Mouse (Mus musculus): Measurements from ENCODE around the gene Snai3.

The Snai3 gene

DNA sequence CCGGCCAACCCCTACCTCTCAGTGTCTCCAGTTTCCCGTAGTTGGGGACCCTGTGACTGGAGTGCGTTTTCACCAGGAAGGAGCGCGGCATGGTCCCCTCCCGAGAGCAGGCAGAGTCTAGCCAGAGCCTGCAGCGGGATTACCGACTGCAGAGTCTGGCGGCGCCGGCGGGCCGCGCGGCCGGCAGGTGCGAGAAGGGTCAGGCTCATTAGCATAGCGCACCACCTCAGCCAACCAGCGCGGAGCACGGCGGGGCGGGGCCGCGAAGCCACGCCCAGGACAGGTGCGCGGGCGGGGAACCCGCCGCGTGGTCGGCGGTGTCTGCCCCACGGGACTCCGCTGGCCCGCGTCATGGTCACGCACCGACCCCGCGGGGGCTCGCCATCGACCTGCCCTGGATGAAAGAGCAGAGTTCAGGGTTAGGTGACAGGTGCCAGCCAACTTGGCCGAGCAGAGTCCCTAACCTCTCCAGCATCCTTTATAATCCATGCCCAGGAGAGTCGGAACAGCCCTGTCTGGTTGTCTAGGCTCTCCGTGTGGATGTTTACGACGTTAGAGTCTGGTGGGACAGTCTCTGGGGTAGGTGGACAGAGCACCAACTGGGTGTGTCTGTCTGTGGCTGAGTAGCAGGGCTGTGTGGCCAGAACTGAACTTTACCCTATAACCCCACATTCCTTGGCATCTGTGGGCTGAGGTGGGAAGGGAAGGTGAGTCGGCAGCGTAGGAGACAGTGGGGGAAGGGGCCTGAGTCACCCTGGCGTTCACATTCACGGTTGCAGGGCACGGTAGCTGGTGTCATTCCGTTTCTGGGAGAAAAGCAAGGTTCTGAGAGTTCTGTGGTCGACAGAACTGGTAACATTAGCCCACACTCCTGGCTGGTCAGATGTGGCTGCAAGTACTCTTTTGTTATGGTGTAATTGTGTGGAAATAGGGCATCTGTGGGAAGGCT, at the start of gene Snai3:
Gene Snai3 (minus strand): TSS at position 210 of the 949 bp plus-strand sequence.
- peak; percentile 87 for DNase-seq

DNA sequence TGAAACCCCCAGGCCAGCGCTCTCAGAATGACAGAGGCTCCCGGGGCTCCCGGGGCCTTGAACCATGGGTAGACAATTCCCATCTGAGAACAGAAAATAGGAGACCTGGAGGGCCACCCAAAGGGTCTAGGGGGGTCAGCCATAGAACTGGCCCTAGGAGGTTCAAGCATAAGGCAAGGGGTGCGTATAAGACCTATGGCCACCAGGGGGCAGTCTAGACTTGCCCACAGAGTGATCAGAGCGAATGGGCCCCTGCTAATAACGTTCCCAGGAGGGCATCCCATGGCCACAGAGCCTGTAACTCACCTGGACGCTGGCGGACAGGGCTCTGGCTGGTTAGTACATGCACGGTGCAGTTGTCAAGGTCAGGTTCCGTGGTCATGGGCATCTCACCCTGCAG, 40.3 kb upstream of the Snai3 start:
- DNase-seq = peak; percentile 87

DNA sequence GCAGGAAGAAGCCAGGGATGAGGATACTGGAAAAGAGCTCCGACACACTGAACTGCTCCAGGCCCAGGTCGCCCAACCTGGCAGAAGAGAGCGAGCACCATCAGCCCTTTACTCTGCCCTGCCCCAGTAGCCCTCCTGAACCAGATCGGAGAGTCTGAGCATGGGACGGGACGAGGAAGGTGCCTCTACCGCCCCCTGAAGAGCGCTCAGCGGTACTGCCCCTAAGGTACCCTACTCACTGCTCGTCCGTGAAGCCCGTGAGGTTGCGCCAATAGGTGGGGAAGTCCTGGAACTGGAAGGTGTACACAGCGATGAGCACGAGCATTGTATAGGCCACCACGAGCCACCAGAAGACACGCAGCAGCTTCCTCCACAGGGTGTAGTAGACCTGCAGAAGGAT, 37.4 kb upstream of the Snai3 start:
- no peak for DNase-seq

DNA sequence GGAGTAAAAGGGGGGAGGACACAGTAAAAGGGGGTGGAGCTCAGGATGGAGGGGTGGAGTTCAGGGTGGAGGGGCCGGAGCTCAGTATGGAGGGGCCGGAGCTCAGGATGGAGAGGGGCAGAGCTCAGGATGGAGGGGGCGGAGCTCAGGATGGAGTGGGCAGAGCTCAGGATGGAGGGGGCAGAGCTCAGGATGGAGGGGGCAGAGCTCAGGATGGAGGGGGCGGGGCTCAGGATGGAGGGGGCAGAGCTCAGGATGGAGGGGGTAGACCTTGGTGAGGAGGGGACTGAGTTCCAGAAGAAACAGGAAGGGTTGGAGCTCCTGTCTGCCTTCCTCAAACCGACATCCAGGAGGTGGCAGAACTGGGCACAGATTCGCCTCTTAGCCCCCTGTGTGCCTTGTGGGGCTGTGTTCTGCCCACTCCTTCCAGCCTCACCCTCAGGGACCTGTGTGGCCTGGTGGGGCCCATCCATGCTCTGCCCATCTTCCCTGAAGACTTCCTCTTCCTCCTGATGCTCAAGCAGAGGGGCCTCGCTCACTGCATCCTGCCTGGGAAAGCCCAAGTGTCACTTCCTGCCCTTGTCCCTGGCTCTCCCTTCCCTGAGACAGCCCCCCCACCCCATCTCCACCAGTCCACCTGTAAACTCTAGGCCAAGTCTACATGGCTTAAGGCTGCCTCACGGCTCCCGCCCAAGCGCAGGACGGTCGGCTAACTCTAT, 36.6 kb upstream of the Snai3 start:
- DNase-seq = peak; percentile 60

DNA sequence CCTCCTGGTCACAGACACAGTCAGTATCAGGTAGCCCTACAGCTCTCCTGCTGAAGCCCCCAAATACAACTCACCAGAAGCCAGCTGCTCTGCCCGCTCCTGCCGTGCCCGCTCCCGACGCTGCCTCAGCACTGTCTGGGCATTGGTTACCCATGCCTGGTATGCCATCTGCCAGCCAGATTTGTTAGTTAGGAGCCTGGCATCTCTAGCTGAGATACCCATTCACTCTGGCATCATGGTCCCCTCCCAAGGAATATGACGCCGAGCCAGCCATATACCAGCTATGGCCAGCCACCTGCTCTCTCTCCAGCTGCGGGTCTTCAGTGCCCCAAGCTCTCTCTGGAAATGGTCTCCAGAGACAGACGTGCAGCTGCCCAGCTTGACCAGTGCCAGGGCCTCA, 27.9 kb upstream of the Snai3 start:
- DNase-seq = no peak

DNA sequence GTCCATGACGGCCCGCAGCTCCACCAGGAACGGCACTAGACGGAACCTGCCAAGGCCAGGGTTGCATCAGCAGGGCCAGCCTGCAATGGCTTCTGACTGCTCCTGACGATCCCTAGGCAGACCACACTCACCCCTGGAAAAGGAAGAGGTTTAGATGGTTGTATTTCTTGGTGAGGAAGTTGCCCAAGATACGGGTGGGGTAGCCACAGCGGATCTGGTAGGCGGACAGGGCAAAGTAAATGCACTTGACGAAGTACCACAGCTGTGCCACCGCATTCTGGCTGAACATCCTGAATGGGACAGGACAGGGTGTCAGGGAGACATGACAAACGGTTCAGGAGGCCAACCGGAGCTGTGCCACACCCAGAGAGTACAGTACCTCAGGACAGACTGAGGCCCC, 24.3 kb upstream of the Snai3 start:
- DNase-seq = no peak

DNA sequence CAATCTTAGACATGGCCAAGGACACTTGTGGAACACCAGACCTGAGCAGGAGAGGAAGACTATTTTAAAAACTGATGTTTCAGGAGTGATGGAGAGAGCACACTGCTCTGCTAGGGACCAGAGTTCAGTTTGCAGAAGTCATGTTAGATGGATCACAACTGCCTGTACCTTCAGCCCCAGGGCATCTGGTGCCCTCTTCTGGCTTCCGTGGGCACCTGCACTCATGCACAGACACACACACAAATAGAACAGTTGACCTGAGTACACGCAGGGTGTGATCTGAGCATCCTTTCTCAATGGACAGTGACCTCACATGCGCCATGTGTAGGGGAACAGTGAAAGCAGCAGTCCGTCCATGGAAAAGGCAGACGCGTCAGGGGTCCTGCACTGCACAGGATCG, 23.3 kb upstream of the Snai3 start:
- DNase-seq = no peak

DNA sequence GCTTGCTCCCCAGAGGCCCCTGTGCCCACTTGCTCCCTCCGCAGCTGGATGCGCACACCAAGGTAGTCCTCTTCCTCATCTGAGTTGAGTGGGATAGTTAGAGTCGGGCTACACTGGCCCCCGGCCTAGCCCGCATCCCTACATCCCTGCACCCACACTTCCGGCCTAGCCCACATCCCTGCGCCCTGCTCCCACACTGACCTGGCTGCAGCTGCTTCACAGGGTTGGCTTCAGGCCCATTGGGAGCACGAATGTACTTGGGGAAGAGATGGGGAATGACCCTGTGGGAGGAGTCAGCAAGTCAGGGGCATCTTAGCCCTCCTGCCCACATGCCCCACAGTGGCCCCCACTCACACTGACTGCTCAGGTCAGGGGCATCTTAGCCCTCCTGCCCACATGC, 21.9 kb upstream of the Snai3 start:
- DNase-seq = no peak

DNA sequence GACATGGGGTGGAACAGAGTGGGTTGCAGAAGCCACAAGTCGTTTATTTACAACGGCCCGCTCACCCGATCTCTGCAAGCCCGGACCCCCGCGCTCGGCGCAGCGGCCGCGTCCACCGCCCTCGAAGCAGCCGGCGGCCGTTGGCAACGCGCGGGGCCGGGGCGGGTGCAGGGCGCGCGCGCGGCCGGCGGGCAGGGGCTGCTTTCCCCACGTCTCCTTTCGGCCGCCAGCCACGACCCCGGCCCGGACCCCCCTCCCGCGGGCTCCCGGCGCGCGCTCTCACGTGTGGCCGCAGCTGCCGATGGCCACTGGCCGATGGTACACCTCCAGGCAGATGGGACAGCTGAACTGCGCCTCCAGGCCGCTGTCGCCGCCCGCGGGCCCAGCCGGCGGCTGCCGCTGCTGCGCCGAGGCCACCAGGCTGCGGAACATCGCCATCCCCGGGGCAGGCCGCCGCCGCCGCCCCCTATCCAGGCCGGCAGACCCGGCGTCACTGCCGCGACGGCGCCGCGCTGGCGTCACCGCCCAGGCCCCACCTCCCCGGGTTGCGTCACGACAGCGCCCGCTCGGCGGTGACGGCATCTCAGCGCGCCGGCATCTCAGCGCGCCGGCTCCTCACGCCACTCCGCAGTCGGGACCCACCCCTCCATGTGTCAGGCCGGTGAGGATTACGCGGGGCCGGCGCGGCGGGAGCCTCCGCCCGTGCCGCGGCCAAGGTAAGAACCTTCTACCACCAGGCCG, 15.2 kb upstream of the Snai3 start, which contains the start of the genes Rnf166 and Ctu2:
Gene Rnf166 (minus strand): TSS at position 485 of the 741 bp plus-strand sequence.
Gene Ctu2 (plus strand): TSS at position 564 of the 741 bp plus-strand sequence.
- peak; percentile 96 for DNase-seq

DNA sequence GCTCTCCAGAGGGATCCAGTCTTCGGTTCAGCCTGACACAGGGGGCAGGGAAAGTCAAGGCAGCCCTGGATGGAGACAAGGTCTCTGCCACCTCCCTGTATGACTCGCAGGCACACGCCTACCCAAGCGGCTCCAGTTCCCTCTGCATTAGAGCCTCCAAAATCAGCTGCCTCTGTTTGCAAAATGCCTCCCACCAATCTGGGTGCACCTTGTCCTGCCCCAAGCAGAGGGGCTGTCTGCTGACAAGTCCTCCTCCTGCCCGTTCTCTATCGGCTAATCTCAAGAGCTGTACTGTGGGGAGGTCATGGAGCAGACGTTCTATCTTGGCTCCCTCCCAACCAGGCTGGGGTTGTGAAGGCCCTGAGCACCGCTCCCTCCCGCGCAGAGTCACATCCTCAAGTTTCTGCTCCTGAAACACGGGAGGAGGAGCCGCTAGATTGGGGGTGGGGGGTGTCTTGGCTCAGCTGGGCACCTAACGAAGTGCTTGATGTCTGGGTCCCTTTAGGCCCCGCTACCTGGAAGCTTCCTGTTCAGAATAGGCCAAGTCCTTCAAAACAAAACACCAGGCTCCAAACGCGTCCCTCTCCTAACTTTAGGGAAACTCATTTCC, 14.5 kb upstream of the Snai3 start:
- DNase-seq = peak; percentile 70

DNA sequence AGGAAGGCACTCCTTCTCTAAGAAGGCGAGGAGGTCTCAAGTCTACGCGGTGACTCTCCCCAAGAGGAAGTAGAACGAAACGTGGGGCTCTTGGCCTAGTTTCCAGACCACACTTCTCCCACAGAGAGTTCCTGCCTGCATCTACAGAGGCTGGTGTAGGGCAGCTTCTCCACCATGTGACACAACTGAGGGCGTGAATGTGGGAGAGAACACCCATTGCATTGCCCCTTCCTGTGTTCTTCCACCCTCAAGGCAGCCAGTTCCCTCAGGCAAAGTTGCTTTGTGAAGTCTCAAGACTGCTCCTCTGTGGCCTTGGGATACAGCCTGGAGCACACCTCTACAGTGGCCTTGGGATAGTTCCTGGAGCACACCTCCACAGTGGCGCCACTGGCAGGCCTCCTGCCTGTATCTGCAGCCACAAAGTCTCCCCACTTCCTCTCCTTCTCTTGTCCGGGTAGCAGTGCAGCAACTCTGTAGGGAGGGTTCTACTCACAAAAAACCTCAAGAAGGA, 13.4 kb upstream of the Snai3 start:
- no peak for DNase-seq

DNA sequence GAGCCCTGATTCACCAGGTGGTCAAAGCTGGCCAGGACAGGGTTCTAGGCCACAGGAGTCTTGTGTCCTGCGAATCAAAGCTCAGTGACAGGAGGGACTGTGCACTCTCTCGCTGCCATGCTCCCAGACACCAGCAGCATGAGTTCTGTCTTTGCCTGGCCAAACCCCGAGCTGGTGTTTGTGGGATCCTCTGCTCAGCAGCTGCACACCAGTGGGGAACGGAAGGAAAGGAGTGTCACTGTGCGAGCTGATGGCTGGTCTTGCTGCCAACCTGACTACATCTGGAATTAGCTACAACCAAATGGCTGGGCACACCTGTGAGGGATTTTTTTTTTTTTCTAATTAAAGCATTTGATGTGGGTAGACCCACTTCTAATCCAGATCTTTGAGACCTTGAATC, 10.2 kb upstream of the Snai3 start:
- DNase-seq = no peak

DNA sequence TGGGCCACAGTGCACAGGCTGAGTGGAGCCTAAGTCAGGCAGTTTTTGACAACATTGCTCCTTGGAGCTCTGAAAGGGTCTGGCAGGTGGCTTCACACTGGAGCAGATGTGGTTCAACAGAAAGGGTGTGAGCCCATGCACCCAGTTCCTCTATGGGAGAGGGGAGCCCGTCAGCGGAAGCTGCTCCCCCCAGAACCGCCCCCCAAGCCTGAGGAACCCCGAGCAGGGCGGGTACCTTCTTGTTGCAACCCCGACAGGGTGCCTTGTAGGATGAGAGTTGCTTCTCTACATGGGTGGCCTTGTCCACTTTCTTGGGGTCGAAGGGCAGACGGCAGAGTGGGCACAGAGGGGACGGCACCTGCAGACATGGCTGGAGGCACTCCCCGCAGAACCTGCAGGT, 9.4 kb upstream of the Snai3 start:
- no peak for DNase-seq

DNA sequence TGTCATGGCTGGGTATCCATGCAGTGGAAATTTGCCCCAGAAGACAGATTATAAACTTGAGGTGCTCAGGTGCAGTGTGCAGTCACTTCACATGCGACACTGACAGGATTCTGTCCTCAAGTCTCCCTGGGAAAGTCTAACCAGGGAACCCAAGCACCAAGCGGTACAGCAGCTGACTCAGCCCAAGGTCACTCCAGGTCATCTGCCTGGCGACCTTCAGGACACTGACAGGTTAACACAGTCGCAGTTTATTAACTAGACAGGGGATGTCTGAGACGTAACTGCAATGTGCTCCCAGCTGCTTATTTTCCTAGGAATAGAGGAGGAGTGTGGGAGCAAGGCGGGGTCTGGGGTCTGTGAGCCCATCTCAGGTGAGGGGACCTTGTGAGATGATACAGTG, 8.9 kb upstream of the Snai3 start:
- no peak for DNase-seq

DNA sequence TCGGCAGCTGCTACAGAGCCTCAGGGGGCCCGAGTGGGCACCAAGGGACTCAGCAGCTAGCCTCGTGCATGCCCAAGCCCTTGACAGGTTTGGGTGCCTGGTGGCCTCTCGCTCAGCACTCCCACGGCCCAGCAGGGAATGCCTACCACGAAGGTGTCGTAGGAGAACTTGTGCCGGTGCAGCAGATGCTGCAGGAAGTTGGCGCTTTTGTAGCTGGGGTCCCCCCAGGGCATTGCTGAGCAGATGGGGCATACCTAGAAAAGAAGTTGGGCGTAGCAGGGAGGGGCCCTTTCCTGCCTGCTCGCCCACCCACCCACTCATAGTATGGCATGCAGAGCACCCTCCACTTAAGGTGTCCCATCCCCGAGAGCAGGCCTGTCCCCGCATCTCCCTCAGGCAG, 7.3 kb upstream of the Snai3 start:
- DNase-seq = no peak

DNA sequence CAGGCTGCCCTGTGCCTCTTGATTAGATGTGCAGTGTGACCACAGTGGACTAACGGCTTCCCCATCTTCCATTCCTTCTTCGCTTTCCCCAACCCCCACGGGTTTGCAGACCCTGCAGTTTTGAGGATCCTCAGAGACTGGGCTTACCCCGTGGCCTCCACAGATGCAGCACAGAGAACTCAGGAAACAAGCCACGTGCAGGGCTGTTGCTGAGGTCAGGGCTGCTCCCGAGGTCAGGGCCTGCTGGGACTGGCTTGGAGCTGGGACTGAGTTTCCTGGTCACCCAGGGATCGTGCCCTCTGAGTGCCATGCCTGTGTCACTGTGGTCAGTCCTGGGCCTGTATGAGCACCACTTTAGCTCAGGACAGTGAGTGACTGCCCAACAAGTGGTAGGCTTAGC, 4.5 kb upstream of the Snai3 start:
- no peak for DNase-seq

DNA sequence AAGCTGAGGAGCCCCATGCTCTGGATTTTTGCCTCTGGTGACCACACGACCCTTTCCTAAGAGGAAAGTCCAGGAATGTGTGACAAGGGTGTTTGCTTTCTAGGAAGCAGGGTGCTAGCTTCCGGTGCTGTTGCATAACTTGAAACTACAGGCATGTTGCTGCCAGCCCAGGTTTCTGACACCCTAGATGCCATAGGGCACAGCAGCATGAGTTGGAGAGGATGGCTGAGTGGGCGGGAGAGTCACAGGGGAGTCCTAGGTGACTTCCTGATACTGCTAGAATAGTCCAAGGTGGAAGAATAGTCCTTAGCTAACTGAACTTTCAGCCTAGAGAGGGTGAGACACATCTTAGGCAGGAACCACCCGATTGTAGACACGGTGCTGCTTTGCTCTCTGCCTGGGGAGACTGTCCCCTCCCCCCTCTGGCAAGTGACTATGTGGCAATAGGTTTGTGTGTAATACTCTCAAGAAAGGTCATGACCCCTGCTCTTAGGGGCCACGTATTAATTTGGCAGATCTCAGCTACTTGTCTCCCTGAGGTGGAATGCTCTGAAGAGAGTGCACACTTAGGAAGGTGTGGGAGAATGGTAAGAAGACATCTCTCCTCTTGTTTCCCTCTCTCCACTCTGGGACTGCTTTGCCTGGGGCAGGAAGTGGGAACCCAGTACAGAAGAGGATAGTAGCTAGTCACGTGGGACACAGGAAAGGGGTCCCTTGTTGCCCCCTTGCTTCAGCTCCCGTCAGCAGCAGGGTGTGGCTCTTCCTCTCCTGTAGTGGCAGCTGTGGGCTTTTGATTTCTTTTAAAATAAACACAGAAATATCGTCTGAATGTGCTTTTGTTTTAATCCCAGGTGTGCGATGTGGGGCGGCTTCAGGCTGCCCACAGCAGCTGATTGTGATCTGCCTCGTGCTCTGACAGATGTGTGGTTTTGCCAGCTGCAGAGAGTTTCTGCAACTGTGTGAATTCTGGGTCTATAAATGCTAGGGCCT, 3.4 kb upstream of the Snai3 start:
- DNase-seq = no peak

DNA sequence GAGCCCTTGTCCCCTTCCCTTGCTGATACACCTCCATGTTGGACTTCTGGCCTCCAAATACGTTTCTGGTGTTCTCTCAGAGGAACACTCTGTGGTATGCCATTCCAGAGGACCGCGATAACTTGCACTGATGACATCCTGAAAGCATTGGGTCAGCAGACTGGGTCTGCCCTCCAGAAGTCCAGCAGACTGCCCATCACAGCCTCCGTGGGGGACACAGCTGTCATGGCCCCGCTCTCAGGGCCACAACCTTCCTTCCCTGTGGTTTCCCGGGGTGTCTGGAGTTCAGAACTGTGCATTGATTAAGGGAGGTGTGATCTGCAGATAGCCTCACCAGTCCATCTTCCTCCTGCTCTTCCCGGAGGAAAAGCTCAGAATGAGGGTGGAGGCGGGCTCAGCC, 2.0 kb upstream of the Snai3 start:
- DNase-seq = no peak

DNA sequence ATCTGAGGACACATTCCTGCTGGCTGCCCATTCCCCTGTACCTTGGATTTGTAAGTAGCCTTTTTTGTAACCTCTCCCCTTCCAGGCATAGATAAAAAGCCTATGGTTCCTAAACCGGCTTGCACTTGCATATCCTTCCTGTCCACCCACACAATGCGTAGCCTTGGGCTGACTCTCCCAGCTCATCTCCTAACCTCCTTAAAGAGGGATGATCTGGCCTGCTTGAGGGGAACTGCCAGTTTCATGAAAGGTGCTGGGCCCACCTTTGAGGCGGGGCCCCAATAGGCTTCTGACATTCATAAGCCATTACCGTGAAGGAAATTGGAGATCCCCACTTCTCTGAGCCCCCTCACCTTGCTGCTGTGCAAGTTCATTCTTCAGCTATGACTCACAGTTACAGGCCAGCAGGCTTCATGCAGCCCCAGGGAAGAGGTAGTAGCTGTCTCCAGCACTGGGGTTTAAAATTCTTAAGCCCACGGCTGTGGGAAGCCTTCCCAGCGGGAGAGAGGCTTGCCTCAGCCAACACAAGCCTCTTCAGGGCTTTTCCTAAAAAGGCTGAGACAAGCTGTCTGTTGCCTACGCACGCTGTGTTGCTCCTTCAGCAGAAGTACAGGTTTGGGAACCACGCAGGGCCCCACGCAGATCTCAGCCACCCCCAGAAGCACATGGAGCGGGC, 1.1 kb upstream of the Snai3 start:
- DNase-seq = no peak

DNA sequence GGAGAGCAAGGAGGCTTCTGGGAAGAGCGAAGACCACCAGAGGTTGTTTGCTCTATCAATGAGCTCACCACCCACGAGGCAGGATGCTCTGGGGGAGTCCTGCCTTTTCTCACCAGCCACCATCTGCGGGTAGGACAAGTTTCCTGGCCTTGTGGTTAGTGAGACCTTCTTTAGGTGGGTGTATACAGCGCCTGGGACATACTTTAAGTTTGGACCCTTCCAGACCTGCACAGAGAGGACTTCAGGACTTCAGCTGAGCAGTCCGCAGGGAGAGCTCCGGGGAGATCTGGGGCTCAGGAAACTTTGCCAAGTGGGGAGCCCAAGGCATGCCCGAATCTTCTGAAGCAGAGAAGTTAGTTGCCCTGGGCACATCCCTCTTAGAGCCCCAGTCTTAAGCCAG, 543 bp downstream of the Snai3 start:
- no peak for DNase-seq
